Mouse (Mus musculus): Measurements from ENCODE around the gene Yipf1.

- no peak for TF ChIP-seq GATA1 (IDR thresholded peaks at IDR 0.05; ENCODE audit: low read length)
- TF ChIP-seq TAL1 (IDR thresholded peaks at IDR 0.05; ENCODE audit: low read length): no peak
Measured at GRCm38 (mm10) chr4:107302221-107302620, 11.9 kb upstream of the Yipf1 start.

Data from erythroblast, embryonic 14.5 days (primary cell).